Mouse (Mus musculus) ES-CJ7 (cell line): ENCODE data around the gene 3300002I08Rik.
"Not testable (repeated sequence)": the region's sequence is repeated elsewhere in the genome, so short reads cannot be mapped to it uniquely, and the experiment has no call there.

Source experiments
- DNase-seq: peaks from one replicate; pipeline ENCODE4 v3.0.0; 2011; ENCODE audit warnings: low read depth, low spot score

Gene 3300002I08Rik

DNA sequence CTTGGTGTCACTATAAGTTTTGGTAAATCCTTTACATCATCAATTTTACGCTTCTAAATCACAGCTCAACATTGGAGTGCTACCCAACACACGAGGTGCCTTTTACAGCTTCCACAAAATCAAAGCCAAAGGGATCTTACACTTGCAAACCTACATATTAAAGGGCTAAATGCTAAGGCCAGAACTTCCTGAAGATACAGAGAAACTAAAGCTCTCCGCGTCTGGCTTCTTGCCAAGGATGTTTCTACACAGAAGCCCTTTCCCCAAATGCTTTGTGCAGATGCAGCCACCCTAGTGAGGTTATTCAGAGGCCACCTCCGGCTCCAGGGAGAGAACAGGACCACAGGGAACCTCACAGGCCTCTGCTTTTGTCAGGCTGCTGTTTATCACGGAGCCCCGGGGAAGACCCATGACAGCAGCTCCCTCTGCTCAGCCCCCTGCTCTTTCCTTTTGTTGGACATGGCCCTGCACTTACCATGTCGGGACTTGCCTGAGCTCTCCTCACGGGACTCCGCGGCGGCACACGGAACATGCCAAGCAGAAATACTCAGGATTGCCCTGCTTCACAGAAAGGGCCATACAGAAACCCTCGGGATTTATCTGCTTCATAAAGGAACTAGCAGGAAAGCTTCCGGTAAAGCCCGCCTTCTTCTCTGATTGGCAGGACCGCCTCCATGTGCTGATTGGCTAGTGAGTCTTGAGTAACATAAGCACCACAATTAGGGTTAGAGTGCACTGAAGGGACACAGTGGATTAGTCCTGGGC is at the start of gene 3300002I08Rik:
Gene 3300002I08Rik (minus strand): TSS at position 653 of the 765 bp plus-strand sequence.
- peak; percentile 90 for DNase-seq

DNA sequence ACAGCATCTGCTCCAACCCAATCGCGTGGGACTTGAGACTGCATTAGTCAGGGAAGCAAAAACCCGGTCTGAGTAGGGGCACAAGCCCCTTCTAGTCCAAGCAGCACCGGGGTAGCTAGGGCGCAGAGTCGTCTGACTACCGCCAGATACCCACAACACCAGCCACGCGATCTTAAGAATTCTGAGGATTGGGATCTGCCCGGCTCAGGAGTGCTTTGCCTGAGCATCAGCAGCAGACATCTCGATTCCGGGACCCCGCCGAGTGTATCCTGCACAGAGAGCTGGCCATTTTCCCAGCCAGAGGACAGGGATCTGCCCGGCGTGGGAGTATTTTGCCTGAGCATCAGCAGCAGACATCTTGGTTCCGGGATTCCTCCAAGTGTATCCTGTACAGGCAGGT is 49.6 kb upstream of the 3300002I08Rik start:
- DNase-seq = peak; percentile 60

DNA sequence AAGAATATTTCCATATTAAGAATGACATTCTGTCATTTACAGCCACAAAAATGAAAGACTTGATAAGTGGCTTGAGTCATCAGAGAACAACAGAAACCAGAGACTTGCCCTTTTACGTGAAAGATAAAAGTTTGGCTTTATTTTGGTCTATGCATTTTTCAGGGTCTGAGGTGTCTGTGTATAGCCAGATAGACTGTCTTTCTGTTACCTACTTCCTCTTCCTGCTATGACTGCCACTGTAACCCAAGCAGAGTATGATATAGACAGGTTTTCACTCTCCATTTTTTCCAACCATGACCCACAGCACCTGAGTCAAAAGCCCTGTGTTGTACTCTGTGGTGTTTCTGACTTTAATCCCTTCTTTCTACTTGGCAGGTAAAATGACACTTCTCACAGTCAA is 27.6 kb upstream of the 3300002I08Rik start:
- no peak for DNase-seq

GRCm38 (mm10) chr2:150385553-150386106 is 23.1 kb upstream of the 3300002I08Rik start:
- peak; percentile 22 for DNase-seq

GRCm38 (mm10) chr2:150362878-150363229 is 289 bp upstream of the 3300002I08Rik start:
- DNase-seq = no peak

DNA sequence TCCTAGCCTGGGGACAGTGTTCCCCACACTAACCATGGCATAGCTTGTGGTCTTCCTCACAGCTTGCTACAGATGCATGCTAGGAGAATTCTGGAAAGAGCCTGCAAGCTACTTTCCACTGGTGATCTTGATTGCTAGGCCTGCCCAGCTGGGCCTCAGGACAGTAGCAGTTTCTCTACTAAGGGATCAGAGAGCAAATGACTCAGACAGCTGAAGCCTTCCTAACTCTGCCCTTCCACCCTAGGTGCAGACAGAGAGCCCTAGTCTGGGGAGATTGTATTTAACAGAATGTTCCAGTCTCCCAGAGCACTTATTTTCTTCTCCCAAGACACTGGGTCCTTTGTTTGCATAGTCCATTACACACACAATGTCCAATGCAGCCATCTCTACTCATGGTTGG is 5.4 kb downstream of the 3300002I08Rik start:
- DNase-seq = not testable (repeated sequence)

GRCm38 (mm10) chr2:150323402-150323801 is 39.2 kb downstream of the 3300002I08Rik start, which contains the start of gene Gm10130:
Gene Gm10130 (plus strand): TSS chr2:150323702.
- DNase-seq = no peak

GRCm38 (mm10) chr2:150318973-150319372 is 43.6 kb downstream of the 3300002I08Rik start:
- DNase-seq = no peak

DNA sequence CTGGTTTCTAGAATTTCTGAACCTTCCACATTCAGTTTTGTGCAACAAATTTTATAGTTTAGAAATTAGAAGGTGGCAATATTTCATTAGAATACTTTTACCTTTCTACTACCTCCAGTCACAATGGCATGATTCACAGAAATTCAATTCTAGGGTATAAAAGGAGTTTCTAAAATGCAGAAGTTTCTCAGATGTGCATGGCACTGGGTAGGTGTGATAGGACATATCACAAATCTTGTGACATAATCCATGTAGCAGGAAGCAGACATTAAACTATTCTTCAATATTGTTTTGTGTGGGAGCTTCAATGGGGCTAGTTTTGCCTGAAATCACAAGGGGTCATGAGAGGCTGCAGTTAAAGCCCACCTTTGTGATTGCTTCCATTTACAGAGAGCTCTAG is 46.4 kb downstream of the 3300002I08Rik start:
- no peak for DNase-seq

DNA sequence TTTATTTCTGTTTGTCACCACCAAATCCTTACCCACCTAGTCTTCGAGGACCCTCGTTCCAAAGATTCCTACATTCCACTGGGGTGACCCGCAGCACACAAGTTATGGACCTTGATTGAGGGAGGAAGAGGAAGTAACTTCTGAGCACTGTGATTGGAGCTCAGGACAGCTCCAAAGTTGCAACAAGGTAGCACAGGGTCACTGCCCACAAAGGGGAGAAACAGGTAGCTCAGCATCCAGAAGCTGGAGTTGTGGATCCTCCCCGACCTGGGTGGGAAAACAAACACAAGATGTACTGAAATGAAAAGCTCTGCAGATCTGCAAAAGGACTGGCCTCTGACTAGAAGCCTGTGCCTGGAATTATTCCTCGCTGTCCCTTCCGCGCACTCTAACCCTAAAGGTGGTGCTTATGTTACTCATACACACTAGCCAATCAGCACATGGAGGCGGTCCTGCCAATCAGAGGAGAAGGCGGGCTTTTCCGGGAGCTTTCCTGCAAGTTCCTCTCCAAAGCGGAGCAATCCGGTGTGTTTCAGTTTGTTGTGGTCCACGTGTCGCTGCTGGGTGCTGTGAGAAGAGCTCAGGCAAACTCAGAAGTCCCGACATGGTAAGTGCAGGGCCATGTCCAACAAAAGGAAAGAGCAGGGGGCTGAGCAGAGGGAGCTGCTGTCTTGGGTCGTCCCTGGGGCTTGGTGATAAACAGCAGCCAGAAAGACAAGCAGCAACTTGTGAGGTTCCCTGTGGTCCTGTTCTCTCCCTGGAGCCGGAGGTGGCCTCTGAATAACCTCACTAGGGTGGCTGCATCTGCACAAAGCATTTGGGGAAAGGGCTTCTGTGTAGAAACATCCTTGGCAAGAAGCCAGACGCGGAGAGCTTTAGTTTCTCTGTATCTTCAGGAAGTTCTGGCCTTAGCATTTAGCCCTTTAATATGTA is 51.3 kb downstream of the 3300002I08Rik start:
- DNase-seq = peak; percentile 97

GRCm38 (mm10) chr2:150307183-150307773 is 55.3 kb downstream of the 3300002I08Rik start:
- no peak for DNase-seq

GRCm38 (mm10) chr2:150299096-150299495 is 63.5 kb downstream of the 3300002I08Rik start:
- DNase-seq = no peak

GRCm38 (mm10) chr2:150293669-150294068 is 68.9 kb downstream of the 3300002I08Rik start:
- DNase-seq = no peak
